Mouse (Mus musculus) ES-E14 (cell line): ENCODE data around the gene Fgf4.

Source experiments
- CHD2 ChIP-seq: IDR thresholded peaks from 2 replicates; pipeline ENCODE4 v1.6.1; 2014; ENCODE audit warnings: mild to moderate bottlenecking, low read depth, low read length, inconsistent platforms
- HCFC1 ChIP-seq: IDR thresholded peaks from 2 replicates; pipeline ENCODE4 v1.6.1; 2012; ENCODE audit warnings: low read length, inconsistent platforms, borderline replicate concordance; ENCODE audit not compliant: insufficient read depth
- ZC3H11A ChIP-seq: IDR thresholded peaks from 2 replicates; pipeline ENCODE4 v1.6.1; 2012; ENCODE audit warnings: low read depth, mild to moderate bottlenecking, inconsistent platforms, low read length, borderline replicate concordance
- ZNF384 ChIP-seq: IDR thresholded peaks from 2 replicates; pipeline ENCODE4 v1.6.1; 2012; ENCODE audit warnings: low read depth, low read length, inconsistent platforms

DNA sequence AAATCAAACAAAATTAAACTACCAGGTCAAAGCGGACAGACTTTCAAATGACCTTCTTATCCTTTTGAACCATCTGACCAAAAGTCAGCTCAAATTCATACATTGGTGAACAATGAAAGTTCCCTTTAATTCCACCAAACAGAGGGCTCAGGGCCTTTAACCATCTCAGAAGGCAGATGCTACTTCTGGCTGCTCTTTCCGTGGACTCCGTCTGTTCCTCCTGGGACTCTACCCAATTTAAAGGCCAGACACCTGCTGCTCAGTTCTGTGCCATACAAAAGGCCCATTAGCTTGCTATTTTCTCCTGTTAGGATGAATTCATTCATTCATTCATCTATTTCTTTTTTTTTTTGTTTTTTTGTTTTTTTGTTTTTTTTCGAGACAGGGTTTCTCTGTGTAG, 65.7 kb downstream of the Fgf4 start:
- no peak for TF ChIP-seq HCFC1
- no peak for TF ChIP-seq ZC3H11A
- TF ChIP-seq CHD2: no peak
- TF ChIP-seq ZNF384: no peak
